Mouse (Mus musculus): ENCODE data around the gene Pxn.
A peak's percentile ranks its signal among the peaks of the same experiment; 100 is the strongest.

Pxn gene

DNA sequence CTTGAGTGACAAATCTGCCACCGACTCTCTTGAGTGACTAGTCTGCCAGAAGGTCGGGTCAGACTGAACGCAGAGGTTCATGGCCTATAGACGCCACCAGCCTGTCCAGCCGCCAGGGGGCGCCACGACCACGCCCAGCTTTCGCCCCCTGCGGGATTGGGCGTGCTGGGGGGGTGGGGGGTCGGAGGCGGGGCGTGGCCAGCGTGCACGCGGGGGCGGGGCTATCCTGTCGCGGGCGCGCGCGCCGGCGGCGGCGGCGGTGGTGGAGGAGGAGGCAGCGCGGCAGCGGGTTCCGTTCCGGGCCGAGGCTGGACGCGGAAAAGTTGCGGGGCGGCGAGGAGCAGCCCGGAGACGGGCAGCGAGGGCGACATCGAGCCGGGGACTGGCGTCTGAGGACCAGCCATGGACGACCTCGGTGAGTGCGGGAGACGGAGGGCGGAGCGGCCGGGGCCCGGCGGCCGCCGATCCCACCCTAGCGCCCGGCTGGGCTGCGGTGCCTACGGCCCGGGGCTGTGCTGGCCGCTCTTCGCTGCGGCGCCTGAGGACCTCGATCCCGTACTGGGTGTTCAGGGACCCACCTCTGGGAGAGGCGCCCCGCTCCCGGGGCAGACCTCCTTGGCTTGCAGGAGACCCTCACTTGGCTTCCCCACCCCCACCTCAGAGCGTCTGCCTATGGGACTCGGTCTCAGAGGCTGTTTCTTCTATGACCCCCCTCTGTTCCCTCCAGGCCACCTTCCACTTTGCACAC, at the start of gene Pxn:
Gene Pxn, plus strand, starts transcription at position 223 of the 748 bp plus-strand sequence.
- DNase-seq (ENCODE audit: low spot score in 2 of 2), result peak; percentile 63 to 86

DNA sequence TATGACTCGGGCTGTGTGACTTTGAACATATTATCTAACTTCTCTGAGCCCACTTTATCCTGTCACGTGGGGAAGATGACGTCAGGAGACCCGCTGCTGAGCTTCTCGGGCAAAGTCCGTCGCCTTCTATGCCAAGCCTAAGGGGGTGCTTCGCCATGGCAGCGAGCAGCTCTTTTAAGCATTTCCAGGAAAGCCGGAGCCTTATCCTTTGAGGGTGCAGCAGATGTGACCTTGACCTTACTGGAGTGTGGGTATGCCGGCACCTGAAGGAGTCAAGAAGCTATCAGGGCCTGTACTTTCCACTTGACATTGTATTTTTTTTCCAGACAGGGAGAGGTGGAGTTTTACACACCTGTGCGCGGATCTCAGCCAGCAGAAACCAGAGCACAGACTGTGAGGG, 47.6 kb upstream of the Pxn start:
- no peak for DNase-seq (ENCODE audit: low spot score in 2 of 2)

- no peak for DNase-seq (ENCODE audit: low spot score in 2 of 2)
These were observed 41.9 kb upstream of the Pxn start for GRCm38 (mm10) chr5:115464408-115465115.

DNA sequence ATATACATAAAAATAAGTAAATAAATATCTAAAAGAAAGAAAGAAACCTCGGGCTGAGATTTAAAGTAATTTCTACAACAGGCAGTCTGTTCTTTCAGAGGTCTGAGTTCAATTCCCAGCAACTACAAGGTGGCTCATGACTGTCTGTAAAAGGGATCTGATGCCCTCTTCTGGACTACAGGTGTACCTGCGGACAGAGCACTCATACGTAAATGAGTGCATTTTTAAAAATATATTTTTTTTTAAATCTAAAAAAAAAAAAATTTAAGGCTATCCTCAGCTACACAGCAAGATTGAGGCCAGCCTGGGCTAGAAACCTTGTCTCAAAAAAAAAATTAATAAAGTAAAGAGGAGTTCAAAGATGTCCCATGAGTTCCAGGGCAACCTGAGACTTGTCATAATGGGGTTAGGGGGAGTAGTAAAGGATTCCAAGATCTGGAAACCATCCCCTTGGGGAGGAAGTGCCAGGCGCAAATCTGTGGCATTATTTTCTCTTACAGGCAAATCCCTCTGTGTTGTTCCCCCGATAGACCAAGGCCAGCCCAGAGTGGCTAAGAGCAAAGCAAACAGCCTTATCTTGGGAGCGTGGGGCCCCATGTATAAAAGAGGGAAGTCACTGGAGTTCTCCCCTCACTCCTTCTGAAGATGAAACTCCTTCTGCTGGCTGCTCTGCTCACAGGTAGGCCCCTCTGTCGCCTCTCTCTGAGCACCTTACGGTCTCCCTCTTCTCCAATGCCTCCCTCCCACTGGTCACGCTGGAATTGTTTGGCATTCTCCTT, 40.6 kb upstream of the Pxn start, which contains the start of gene Pla2g1b:
Gene Pla2g1b, plus strand, starts transcription at position 621 of the 779 bp plus-strand sequence.
- no peak for DNase-seq (ENCODE audit: low spot score in 2 of 2)

DNA sequence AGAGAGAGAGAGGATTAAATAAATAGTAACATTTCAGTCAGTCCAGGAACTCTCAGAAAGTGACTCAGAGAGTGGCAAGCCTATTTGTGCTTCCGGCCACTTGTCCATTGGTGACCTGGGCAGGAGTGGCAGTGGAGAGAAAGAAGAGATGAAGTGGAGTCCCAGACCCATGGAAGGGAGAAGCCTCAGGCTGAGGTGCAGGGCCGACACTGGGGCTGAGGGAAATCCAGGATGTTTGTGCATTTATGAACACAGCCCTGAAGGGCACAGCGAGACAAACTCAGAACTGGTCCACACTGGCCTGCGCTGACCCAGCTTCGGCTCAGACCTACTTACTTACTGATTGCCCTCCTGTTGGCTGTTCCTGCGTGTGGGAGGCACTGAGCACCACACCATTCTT, 36.7 kb upstream of the Pxn start:
- no peak for DNase-seq (ENCODE audit: low spot score in 2 of 2)

- no peak for DNase-seq (ENCODE audit: low spot score in 2 of 2)
These were observed 35.5 kb upstream of the Pxn start for GRCm38 (mm10) chr5:115470766-115471531.

DNA sequence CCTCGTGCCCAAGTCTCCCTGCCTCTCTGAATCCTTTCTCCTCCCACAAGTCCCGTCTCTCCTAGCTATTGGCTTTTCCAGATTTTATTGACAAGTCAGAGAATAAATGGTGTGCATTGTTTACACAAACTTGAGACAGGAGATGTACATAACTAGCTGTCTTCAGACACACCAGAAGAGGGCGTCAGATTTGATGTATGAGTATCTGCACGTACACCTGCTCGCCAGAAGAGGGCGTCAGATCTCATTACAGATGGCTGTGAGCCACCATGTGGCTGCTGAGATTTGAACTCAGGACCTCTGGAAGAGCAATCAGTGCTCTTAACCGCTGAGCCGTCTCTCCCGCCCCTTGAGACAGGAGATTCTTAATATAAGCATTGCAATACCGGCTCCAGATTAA, 33.3 kb upstream of the Pxn start:
- DNase-seq (ENCODE audit: low spot score in 2 of 2), result no peak

DNA sequence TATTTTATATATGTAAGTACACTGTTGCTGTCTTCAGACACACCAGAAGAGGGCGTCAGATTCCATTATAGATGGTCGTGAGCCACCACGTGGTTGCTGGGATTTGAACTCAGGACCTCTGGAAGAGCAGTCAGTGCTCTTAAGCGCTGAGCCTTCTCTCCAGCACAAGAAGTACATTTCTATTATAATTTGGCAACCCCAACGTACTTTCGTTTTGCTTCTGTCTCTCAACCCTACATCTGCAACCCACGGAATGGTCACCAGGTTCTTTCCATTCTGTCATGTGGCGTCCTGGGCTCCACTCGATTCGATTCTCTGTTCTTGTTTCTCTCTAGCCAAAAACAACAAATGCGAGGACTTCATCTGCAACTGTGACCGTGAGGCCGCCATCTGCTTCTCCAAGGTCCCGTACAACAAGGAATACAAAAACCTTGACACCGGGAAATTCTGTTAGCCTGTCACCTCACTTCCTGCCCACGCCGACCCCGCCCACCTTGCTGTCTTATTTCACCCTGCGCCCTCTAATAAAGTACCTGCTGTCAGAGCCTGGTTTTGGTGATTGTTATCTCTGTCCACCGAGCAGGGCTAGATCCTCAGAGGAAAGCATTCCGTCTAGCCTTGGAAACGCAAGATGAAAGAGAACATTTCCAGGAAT, 32.2 kb upstream of the Pxn start:
- no peak for DNase-seq (ENCODE audit: low spot score in 2 of 2)

GRCm38 (mm10) chr5:115475337-115476106, 31.0 kb upstream of the Pxn start:
- no peak for DNase-seq (ENCODE audit: low spot score in 2 of 2)

- DNase-seq (ENCODE audit: low spot score in 2 of 2), result no peak
These were observed 30.3 kb upstream of the Pxn start for GRCm38 (mm10) chr5:115476107-115476727.

GRCm38 (mm10) chr5:115479561-115479960, 26.9 kb upstream of the Pxn start:
- DNase-seq (ENCODE audit: low spot score in 2 of 2), result no peak

DNA sequence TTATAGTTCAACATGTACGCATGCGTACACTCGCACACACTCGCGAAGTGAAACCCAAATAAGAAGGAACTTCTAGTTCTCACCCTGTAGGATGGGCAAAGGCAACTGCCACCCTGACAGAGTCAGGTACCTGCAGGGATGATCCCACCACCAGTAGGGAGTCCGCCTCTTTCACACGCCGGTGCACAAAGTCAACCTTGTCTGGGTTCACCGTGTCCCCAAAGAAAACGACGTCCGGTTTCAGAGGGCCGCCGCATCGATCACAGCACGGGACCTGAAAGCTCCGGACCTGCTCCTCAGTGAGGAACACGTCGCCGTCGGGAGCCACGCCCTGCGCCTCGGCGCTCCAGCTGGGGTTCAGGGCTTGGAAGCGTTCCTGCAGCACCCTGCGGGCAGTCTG, 26.4 kb upstream of the Pxn start:
- DNase-seq (ENCODE audit: low spot score in 2 of 2), result no peak

- no peak for DNase-seq (ENCODE audit: low spot score in 2 of 2)
These were observed 23.8 kb upstream of the Pxn start for GRCm38 (mm10) chr5:115482390-115483265.

GRCm38 (mm10) chr5:115483385-115483784, 23.1 kb upstream of the Pxn start:
- DNase-seq (ENCODE audit: low spot score in 2 of 2), result no peak

- DNase-seq (ENCODE audit: low spot score in 2 of 2), result peak; percentile 80
These were observed 22.2 kb upstream of the Pxn start, which contains the start of gene Sirt4 for GRCm38 (mm10) chr5:115483947-115484920. Sirt4 (minus strand) TSS chr5:115484725.

GRCm38 (mm10) chr5:115484996-115485395, 21.5 kb upstream of the Pxn start:
- no peak for DNase-seq (ENCODE audit: low spot score in 2 of 2)

DNA sequence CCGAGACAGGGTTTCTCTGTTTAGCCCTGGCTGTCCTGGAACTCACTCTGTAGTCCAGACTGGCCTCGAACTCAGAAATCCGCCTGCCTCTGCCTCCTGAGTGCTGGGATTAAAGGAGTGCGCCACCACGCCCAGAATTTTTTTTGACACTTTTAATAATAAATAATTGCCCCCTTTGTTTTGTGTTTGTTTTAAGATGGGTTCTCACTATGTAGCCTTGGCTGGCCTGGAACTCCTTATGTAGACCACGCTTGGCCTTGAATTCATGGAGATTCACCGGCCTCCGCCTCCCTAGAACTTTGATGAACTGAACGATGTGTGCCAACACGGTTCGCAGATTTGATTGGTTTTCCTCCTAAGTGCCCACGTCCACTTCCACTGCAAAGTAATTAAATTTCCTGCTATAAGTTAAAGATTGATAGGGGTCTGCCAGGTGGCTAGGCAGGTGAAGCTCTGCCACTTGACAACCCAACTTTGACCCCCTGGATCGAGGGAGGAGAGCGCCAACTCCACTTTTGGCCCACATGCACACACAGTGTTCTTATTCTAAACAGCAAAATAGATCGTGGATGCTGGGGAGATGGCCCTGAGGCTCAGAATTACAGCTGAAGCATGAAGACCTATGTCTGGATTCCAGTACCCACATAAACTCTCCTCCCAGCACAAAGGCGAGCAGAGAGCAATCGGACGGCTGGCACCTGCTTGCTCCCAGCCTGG, 20.8 kb upstream of the Pxn start:
- no peak for DNase-seq (ENCODE audit: low spot score in 2 of 2)
